Mouse (Mus musculus) megakaryocyte, embryonic 14.5 days (primary cell): ENCODE data around the gene Bag1.

Experiments
- FLI1 ChIP-seq: IDR thresholded peaks from 2 replicates; pipeline ENCODE4 v1.6.1; 2012; ENCODE audit warnings: low read length, inconsistent platforms, mixed read lengths
- GATA1 ChIP-seq: IDR thresholded peaks from 3 replicates; pipeline ENCODE4 v1.6.1; 2012; ENCODE audit warnings: mixed read lengths, low read length, inconsistent platforms, borderline replicate concordance

DNA sequence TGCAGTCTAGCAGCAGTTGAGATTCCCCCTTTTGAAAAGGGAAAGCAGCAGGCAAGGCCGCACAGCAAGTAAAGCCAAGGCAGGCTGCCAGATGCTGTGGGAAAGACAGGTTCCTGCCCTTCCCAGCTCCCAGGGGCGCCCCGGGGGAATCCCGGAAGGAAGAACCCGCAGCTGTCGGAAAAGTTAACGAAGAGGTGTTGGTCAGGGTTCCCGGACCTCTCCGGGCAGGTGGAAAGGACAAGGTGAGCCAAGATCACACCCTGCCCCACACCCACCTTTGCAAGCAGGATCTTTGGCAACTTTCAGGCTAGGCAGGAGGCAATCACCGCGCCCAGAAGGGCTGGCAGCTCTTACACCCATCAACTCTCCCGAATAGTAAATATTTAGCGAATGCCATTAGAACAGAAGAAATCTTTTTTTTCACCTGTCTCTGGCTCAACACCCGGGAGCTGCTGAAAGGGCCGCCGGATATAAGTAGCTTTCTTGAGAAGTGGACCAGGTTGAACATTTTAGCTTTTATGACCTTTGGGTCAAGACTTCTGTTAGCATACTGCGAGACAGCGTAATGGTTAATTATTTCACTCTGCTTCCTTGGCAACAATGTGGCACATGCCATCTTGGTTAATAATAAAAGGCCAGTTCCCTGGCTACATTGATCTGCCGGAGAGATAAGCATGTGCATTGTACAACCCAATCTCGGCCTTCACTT is 39.7 kb downstream of the Bag1 start:
- TF ChIP-seq GATA1 (peak; percentile 70; the same call in 1 of the 3 replicates), FLI1 (no peak)
